Mouse (Mus musculus): ENCODE data around the gene Acsm5.

The Acsm5 gene

GRCm38 (mm10) chr7:119519163-119519562 lies at the start of gene Acsm5:
Gene Acsm5, plus strand, starts transcription at chr7:119519463.
- DNase-seq (ENCODE audit: low spot score in 2 of 2): no peak

- no peak for DNase-seq (ENCODE audit: low spot score in 2 of 2)
Observed at GRCm38 (mm10) chr7:119476500-119477389, 42.5 kb upstream of the Acsm5 start.

- no peak for DNase-seq (ENCODE audit: low spot score in 2 of 2)
Observed at GRCm38 (mm10) chr7:119479256-119479655, 40.0 kb upstream of the Acsm5 start, which contains the start of gene Umod. Gene Umod, minus strand, starts transcription at chr7:119479282.

- DNase-seq (ENCODE audit: low spot score in 2 of 2): no peak
Observed at GRCm38 (mm10) chr7:119484154-119484553, 35.1 kb upstream of the Acsm5 start.

- no peak for DNase-seq (ENCODE audit: low spot score in 2 of 2)
Observed at GRCm38 (mm10) chr7:119486683-119487082, 32.6 kb upstream of the Acsm5 start.

- no peak for DNase-seq (ENCODE audit: low spot score in 2 of 2)
Observed at GRCm38 (mm10) chr7:119490041-119490780, 29.1 kb upstream of the Acsm5 start.

- DNase-seq (ENCODE audit: low spot score in 2 of 2): no peak
Observed at GRCm38 (mm10) chr7:119511143-119511542, 8.1 kb upstream of the Acsm5 start.

GRCm38 (mm10) chr7:119513056-119513455 lies 6.2 kb upstream of the Acsm5 start:
- no peak for DNase-seq (ENCODE audit: low spot score in 2 of 2)

GRCm38 (mm10) chr7:119515492-119516271 lies 3.6 kb upstream of the Acsm5 start:
- peak in 1 of 2 experiments; percentile 15 for DNase-seq (ENCODE audit: low spot score in 2 of 2)

- DNase-seq (ENCODE audit: low spot score in 2 of 2): no peak
Observed at GRCm38 (mm10) chr7:119516272-119516558, 3.0 kb upstream of the Acsm5 start.

GRCm38 (mm10) chr7:119519654-119520053 lies 391 bp downstream of the Acsm5 start:
- DNase-seq (ENCODE audit: low spot score in 2 of 2): peak in 1 of 2 experiments; percentile 40

GRCm38 (mm10) chr7:119521816-119522215 lies 2.6 kb downstream of the Acsm5 start:
- no peak for DNase-seq (ENCODE audit: low spot score in 2 of 2)

- DNase-seq (ENCODE audit: low spot score in 2 of 2): no peak
Observed at GRCm38 (mm10) chr7:119522385-119522784, 3.1 kb downstream of the Acsm5 start.

- no peak for DNase-seq (ENCODE audit: low spot score in 2 of 2)
Observed at GRCm38 (mm10) chr7:119523389-119523788, 4.1 kb downstream of the Acsm5 start, which contains the start of gene Pdilt. Gene Pdilt, minus strand, starts transcription at chr7:119523489.

GRCm38 (mm10) chr7:119525881-119526281 lies 6.6 kb downstream of the Acsm5 start:
- no peak for DNase-seq (ENCODE audit: low spot score in 2 of 2)

- DNase-seq (ENCODE audit: low spot score in 2 of 2): no peak
Observed at GRCm38 (mm10) chr7:119526486-119526885, 7.2 kb downstream of the Acsm5 start.

- DNase-seq (ENCODE audit: low spot score in 2 of 2): no peak
Observed at GRCm38 (mm10) chr7:119527135-119527534, 7.9 kb downstream of the Acsm5 start.

GRCm38 (mm10) chr7:119527548-119527947 lies 8.3 kb downstream of the Acsm5 start:
- no peak for DNase-seq (ENCODE audit: low spot score in 2 of 2)

- DNase-seq (ENCODE audit: low spot score in 2 of 2): no peak
Observed at GRCm38 (mm10) chr7:119528617-119529016, 9.4 kb downstream of the Acsm5 start.

- no peak for DNase-seq (ENCODE audit: low spot score in 2 of 2)
Observed at GRCm38 (mm10) chr7:119532924-119533323, 13.7 kb downstream of the Acsm5 start.

GRCm38 (mm10) chr7:119534389-119534788 lies 15.1 kb downstream of the Acsm5 start:
- no peak for DNase-seq (ENCODE audit: low spot score in 2 of 2)

- DNase-seq (ENCODE audit: low spot score in 2 of 2): no peak
Observed at GRCm38 (mm10) chr7:119542445-119542844, 23.2 kb downstream of the Acsm5 start.
